Mouse (Mus musculus) MEL (cell line): ENCODE data around the gene Samd8. TPM values are rescaled to one million over a fixed set of nuclear protein-coding genes. Genes with fewer than 3 reads are reported as not detected.

Experiments
- DNase-seq: peaks from one replicate; pipeline ENCODE4 v3.0.0; 2011; ENCODE audit warnings: low read depth, low spot score
- H3K27ac ChIP-seq: 2 replicates; pipeline ENCODE4 v1.5.1; 2012; ENCODE audit warnings: low read depth, mild to moderate bottlenecking, control low read depth, low read length, moderate library complexity; ENCODE audit not compliant: control insufficient read depth
- H3K27me3 ChIP-seq, 2 experiments: fragments of 150-350 bp in 1 of 2; sonication (generic) in 1 of 2; 2 replicates each; pipeline ENCODE4 v1.6.1; 2012; ENCODE audit warnings: low read length in 2 of 2, mild to moderate bottlenecking in 2 of 2, improper control_type of control experiment in 1 of 2, moderate library complexity in 1 of 2; ENCODE audit not compliant: insufficient read depth in 2 of 2, control insufficient read depth in 1 of 2
- H3K36me3 ChIP-seq, 2 experiments: 2 replicates each; pipeline ENCODE4 v1.6.1; 2012 to 2014; ENCODE audit warnings: low read length in 2 of 2, improper control_type of control experiment in 1 of 2, inconsistent platforms in 1 of 2, mild to moderate bottlenecking in 1 of 2; ENCODE audit not compliant: insufficient read depth in 2 of 2, control insufficient read depth in 1 of 2
- H3K4me1 ChIP-seq, 2 experiments: fragments of 150-350 bp in 1 of 2; sonication (generic) in 1 of 2; 2 replicates each; pipeline ENCODE4 v1.6.1; 2012; ENCODE audit warnings: low read length in 2 of 2, improper control_type of control experiment in 1 of 2, mild to moderate bottlenecking in 1 of 2; ENCODE audit not compliant: insufficient read depth in 2 of 2, control insufficient read depth in 1 of 2
- H3K4me3 ChIP-seq, 2 experiments: fragments of 150-350 bp in 1 of 2; sonication (generic) in 1 of 2; 2 replicates each; pipeline ENCODE4 v1.5.1; 2012; ENCODE audit warnings: low read depth in 2 of 2, low read length in 2 of 2, mild to moderate bottlenecking in 2 of 2, moderate library complexity in 2 of 2, control low read depth in 1 of 2, improper control_type of control experiment in 1 of 2; ENCODE audit not compliant: control insufficient read depth in 1 of 2, insufficient read depth in 1 of 2
- H3K79me2 ChIP-seq: 2 replicates; pipeline ENCODE4 v1.6.1; 2012; ENCODE audit warnings: mild to moderate bottlenecking, low read length, moderate library complexity; ENCODE audit not compliant: control insufficient read depth, poor library complexity, insufficient read depth
- H3K9ac ChIP-seq: 2 replicates; pipeline ENCODE4 v1.6.1; 2012; ENCODE audit warnings: low read depth, mild to moderate bottlenecking, control low read depth, low read length, moderate library complexity; ENCODE audit not compliant: control insufficient read depth, poor library complexity, severe bottlenecking
- H3K9me3 ChIP-seq: fragments of 150-350 bp; sonication (generic); replicated peaks from 2 replicates; pipeline ENCODE4 v1.6.1; 2012; ENCODE audit warnings: mild to moderate bottlenecking, low read length, improper control_type of control experiment, moderate library complexity; ENCODE audit not compliant: insufficient read depth
- BHLHE40 ChIP-seq: IDR thresholded peaks from 2 replicates; pipeline ENCODE4 v1.6.1; 2012; ENCODE audit warnings: low read depth, mild to moderate bottlenecking, inconsistent platforms, low read length, improper control_type of control experiment, borderline replicate concordance
- CHD1 ChIP-seq: IDR thresholded peaks from 2 replicates; pipeline ENCODE4 v1.6.1; 2012; ENCODE audit warnings: low read depth, mild to moderate bottlenecking, inconsistent platforms, low read length, improper control_type of control experiment
- EP300 ChIP-seq, 2 experiments: IDR thresholded peaks; 2 replicates each; pipeline ENCODE4 v1.6.1; 2011; ENCODE audit warnings: improper control_type of control experiment in 2 of 2, low read length in 2 of 2, low read depth in 1 of 2, mild to moderate bottlenecking in 1 of 2
- GATA1 ChIP-seq: IDR thresholded peaks from 2 replicates; pipeline ENCODE4 v1.6.1; 2011; ENCODE audit warnings: low read depth, low read length, improper control_type of control experiment
- HCFC1 ChIP-seq: IDR thresholded peaks from 2 replicates; pipeline ENCODE4 v1.6.1; 2012; ENCODE audit warnings: low read depth, mild to moderate bottlenecking, inconsistent platforms, low read length, improper control_type of control experiment, moderate library complexity
- JUND ChIP-seq: IDR thresholded peaks from 2 replicates; pipeline ENCODE4 v1.6.1; 2011; ENCODE audit warnings: low read depth, mild to moderate bottlenecking, improper control_type of control experiment, low read length
- KAT2A ChIP-seq: conservative IDR thresholded peaks from 2 replicates; pipeline ENCODE4 v1.6.1; 2012; ENCODE audit warnings: low read depth, low read length, improper control_type of control experiment, inconsistent platforms
- MAZ ChIP-seq: IDR thresholded peaks from 2 replicates; pipeline ENCODE4 v1.6.1; 2012; ENCODE audit warnings: low read depth, mild to moderate bottlenecking, inconsistent platforms, low read length, improper control_type of control experiment
- MEF2A ChIP-seq: IDR thresholded peaks from 2 replicates; pipeline ENCODE4 v1.6.1; 2014; ENCODE audit warnings: low read depth, mild to moderate bottlenecking, inconsistent platforms, low read length, improper control_type of control experiment; ENCODE audit not compliant: poor library complexity, insufficient replicate concordance, severe bottlenecking; ENCODE audit errors: extremely low read depth
- MXI1 ChIP-seq: IDR thresholded peaks from 2 replicates; pipeline ENCODE4 v1.6.1; 2011; ENCODE audit warnings: mild to moderate bottlenecking, low read depth, low read length, improper control_type of control experiment
- MYB ChIP-seq: IDR thresholded peaks from 2 replicates; pipeline ENCODE4 v1.6.1; 2011; ENCODE audit warnings: mild to moderate bottlenecking, low read depth, low read length, improper control_type of control experiment
- NELFE ChIP-seq: IDR thresholded peaks from 2 replicates; pipeline ENCODE4 v1.6.1; 2011; ENCODE audit warnings: low read depth, low read length, improper control_type of control experiment
- POLR2A ChIP-seq, 2 experiments: IDR thresholded peaks; 2 replicates each; pipeline ENCODE4 v1.6.1; 2011 to 2012; ENCODE audit warnings: low read length in 2 of 2, mild to moderate bottlenecking in 2 of 2, control low read depth in 1 of 2, improper control_type of control experiment in 1 of 2, low read depth in 1 of 2, moderate library complexity in 1 of 2; ENCODE audit not compliant: control insufficient read depth in 1 of 2, insufficient read depth in 1 of 2, poor library complexity in 1 of 2
- POLR2AphosphoS5 ChIP-seq: IDR thresholded peaks from 2 replicates; pipeline ENCODE4 v1.6.1; 2012; ENCODE audit warnings: low read depth, borderline replicate concordance, mild to moderate bottlenecking, inconsistent platforms, low read length, moderate library complexity, mixed read lengths
- RCOR1 ChIP-seq: IDR thresholded peaks from 2 replicates; pipeline ENCODE4 v1.6.1; 2012; ENCODE audit warnings: low read depth, mild to moderate bottlenecking, inconsistent platforms, low read length, improper control_type of control experiment
- SIN3A ChIP-seq: IDR thresholded peaks from 2 replicates; pipeline ENCODE4 v1.6.1; 2012; ENCODE audit warnings: low read length, improper control_type of control experiment, inconsistent platforms
- SMC3 ChIP-seq: IDR thresholded peaks from 2 replicates; pipeline ENCODE4 v1.6.1; 2011; ENCODE audit warnings: low read depth, low read length, improper control_type of control experiment
- TCF12 ChIP-seq: IDR thresholded peaks from 2 replicates; pipeline ENCODE4 v1.6.1; 2014; ENCODE audit warnings: low read depth, mild to moderate bottlenecking, inconsistent platforms, low read length, improper control_type of control experiment, moderate library complexity
- USF2 ChIP-seq, 2 experiments: IDR thresholded peaks; 2 replicates each; pipeline ENCODE4 v1.6.1; 2011 to 2012; ENCODE audit warnings: improper control_type of control experiment in 2 of 2, low read length in 2 of 2, borderline replicate concordance in 1 of 2, inconsistent platforms in 1 of 2, low read depth in 1 of 2, mild to moderate bottlenecking in 1 of 2; ENCODE audit not compliant: insufficient read depth in 1 of 2
- ZC3H11A ChIP-seq: IDR thresholded peaks from 2 replicates; pipeline ENCODE4 v1.6.1; 2012; ENCODE audit warnings: low read depth, mild to moderate bottlenecking, inconsistent platforms, low read length, improper control_type of control experiment
- ZMIZ1 ChIP-seq: IDR thresholded peaks from 2 replicates; pipeline ENCODE4 v1.6.1; 2012; ENCODE audit warnings: low read depth, mild to moderate bottlenecking, inconsistent platforms, low read length, improper control_type of control experiment, moderate library complexity
- polyA plus RNA-seq, 2 experiments: library from polyadenylated mRNA; stranded (reverse) in 1 of 2; unstranded in 1 of 2; fragments of >175 nt in 1 of 2; fragments of >200 nt in 1 of 2; gene quantifications; 2 replicates each; pipeline versions ENCODE4 v1.2.1 to v1.2.4; 2012; ENCODE audit warnings: low replicate concordance in 2 of 2, low read depth in 1 of 2; ENCODE audit not compliant: insufficient read length in 2 of 2, insufficient read depth in 1 of 2, missing spikeins in 1 of 2
- total RNA-seq: library from RNA; depleted of rRNA; stranded (reverse); fragments of 300-350 nt; gene quantifications from 2 replicates; pipeline ENCODE4 v1.2.3, GENCODE M21; 2012

Samd8 gene
- total and polyA plus RNA-seq, 3 experiments, result 5.8 to 6.8 TPM; not detected in 1

DNA sequence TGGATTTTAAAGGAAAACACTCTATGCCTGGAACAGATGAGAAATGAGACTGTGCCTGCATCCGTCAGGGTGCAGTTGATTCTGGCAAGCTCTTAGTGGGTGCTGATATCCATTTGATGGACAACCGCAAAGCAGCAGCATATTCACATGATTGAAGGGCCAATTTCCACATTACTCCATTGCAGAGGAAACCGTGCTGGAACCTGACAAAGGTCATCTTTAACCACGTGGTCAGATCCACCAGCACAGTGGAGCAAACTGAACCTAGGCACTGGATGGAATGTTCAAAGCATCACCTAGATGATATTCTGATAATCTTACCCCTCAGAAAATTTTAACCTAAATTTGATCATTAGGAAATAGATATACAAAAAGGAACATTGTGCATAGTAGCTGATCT lies 25.9 kb downstream of the Samd8 start:
- TF ChIP-seq MEF2A, result no peak
- TF ChIP-seq KAT2A, result no peak
- TF ChIP-seq SIN3A, result no peak
- no peak for TF ChIP-seq POLR2AphosphoS5
- no peak for TF ChIP-seq HCFC1
- TF ChIP-seq BHLHE40, result no peak
- no peak for TF ChIP-seq MXI1
- no peak for TF ChIP-seq USF2 (IDR thresholded peaks at IDR 0.05; ENCODE audit: borderline replicate concordance in 1 of 2, insufficient read depth in 1 of 2, low read depth in 1 of 2, low read length in 2 of 2)
- TF ChIP-seq MAZ, result no peak
- no peak for TF ChIP-seq SMC3
- TF ChIP-seq JUND, result no peak
- TF ChIP-seq MYB, result no peak
- no peak for TF ChIP-seq POLR2A (IDR thresholded peaks at IDR 0.05; ENCODE audit: control insufficient read depth in 1 of 2, insufficient read depth in 1 of 2, low read depth in 1 of 2, low read length in 2 of 2, poor library complexity in 1 of 2)
- no peak for TF ChIP-seq ZC3H11A
- TF ChIP-seq ZMIZ1, result no peak
- TF ChIP-seq GATA1, result no peak
- Histone ChIP-seq H3K4me3 (no peak overlapping the region), H3K27me3 (no peaks in the 10 kb centered on the region), H3K27ac (no peak overlapping the region), H3K36me3 (no peaks in the 10 kb centered on the region; a peak in 1 of 4 replicates), H3K79me2 (peaks cover 4% of the 10 kb centered on the region; the same call in 1 of the 2 replicates), H3K4me1 (no peaks in the 10 kb centered on the region), H3K9ac (no peak overlapping the region), H3K9me3 (no peaks in the 10 kb centered on the region)
- DNase-seq, result no peak

- Histone ChIP-seq H3K4me3 (no peak overlapping the region), H3K9ac (no peak overlapping the region), H3K79me2 (no peaks in the 10 kb centered on the region), H3K9me3 (no peaks in the 10 kb centered on the region), H3K4me1 (no peaks in the 10 kb centered on the region), H3K27ac (no peak overlapping the region), H3K36me3 (no peaks in the 10 kb centered on the region), H3K27me3 (no peaks in the 10 kb centered on the region)
- DNase-seq, result no peak
- TF ChIP-seq MXI1, result no peak
- TF ChIP-seq POLR2AphosphoS5, result no peak
- TF ChIP-seq SMC3, result no peak
- TF ChIP-seq NELFE, result no peak
- TF ChIP-seq CHD1, result no peak
- TF ChIP-seq EP300 (IDR thresholded peaks at IDR 0.05; ENCODE audit: low read depth in 1 of 2, low read length in 2 of 2), result no peak
- no peak for TF ChIP-seq TCF12
- TF ChIP-seq KAT2A, result no peak
- TF ChIP-seq RCOR1, result no peak
These were observed 36.2 kb downstream of the Samd8 start for GRCm38 (mm10) chr14:21786500-21786899.
